ENCODE assay signal across 10 mouse cellular contexts in genomic region chr9:106355975-106356286, GRCm38 (mm10). TPM values are rescaled to one million over a fixed set of nuclear protein-coding genes. Genes with fewer than 3 reads are reported as not detected.
DNase-seq lines count a peak whose midpoint lies in the region; ATAC-seq lines count a peak whose summit lies in the region.
"Had no signal": no experiment of that assay in that cellular context is flagged by ENCODE, and none has a peak within 500 bp of the region (broad histone marks: within the 10 kb centered on the region; RNA-seq: fewer than 3 reads in every experiment).

No protein-coding gene starts in this region.

- no peak for ATAC-seq in liver, embryonic 11.5 days (replicated peaks; ENCODE audit: low FRiP score)
- ATAC-seq in hindbrain, embryonic 15.5 days (ENCODE audit: low FRiP score, low read depth), result 0 out of 2 replicates have a peak, but pooled peaks have one; percentile 12
- ATAC-seq in neural tube, embryonic 14.5 days (ENCODE audit: low read depth), result 0 out of 2 replicates have a peak, but pooled peaks have one; percentile 28
- ATAC-seq: forebrain, embryonic 13.5 days had no signal

- no peaks in the 10 kb centered on the region for H3K36me3 ChIP-seq in liver, embryonic 11.5 days (ENCODE audit: control insufficient read depth, insufficient read depth, low read length)
- no peaks in the 10 kb centered on the region for H3K36me3 ChIP-seq in hindbrain, embryonic 15.5 days
- H3K36me3 ChIP-seq in neural tube, embryonic 14.5 days (ENCODE audit: control insufficient read depth, insufficient read depth, low read length), result no peaks in the 10 kb centered on the region

- DNase-seq in heart, adult 11 months, result peak; percentile 90
- no peak for DNase-seq in heart, postnatal 36 days
- no peak for DNase-seq in liver, embryonic 11.5 days (ENCODE audit: low spot score)
- DNase-seq in liver, result no peak
- no peak for DNase-seq in layer of hippocampus, adult 11-12 months (ENCODE audit: low spot score)
- no peak for DNase-seq in frontal cortex, postnatal 36 days (ENCODE audit: low spot score in 2 of 2)
- DNase-seq: thymus, postnatal 4 days had no signal

- no peaks in the 10 kb centered on the region for H3K27me3 ChIP-seq in liver, embryonic 11.5 days (replicated peaks; ENCODE audit: control insufficient read depth, insufficient read depth, low read length)
- H3K27me3 ChIP-seq in hindbrain, embryonic 15.5 days, result no peaks in the 10 kb centered on the region
- no peaks in the 10 kb centered on the region for H3K27me3 ChIP-seq in neural tube, embryonic 14.5 days (ENCODE audit: control insufficient read depth, insufficient read depth, low read length)
- H3K27me3 ChIP-seq: forebrain, embryonic 13.5 days had no signal

- peaks cover 26% of the 10 kb centered on the region for H3K4me1 ChIP-seq in liver, embryonic 11.5 days (replicated peaks; ENCODE audit: control insufficient read depth, insufficient read depth, low read length)
- 0 out of 2 replicates have a peak, but pooled peaks cover 7% of the 10 kb centered on the region for H3K4me1 ChIP-seq in hindbrain, embryonic 15.5 days (replicated peaks)
- no peaks in the 10 kb centered on the region for H3K4me1 ChIP-seq in neural tube, embryonic 14.5 days (ENCODE audit: control insufficient read depth, insufficient read depth, low read length)

- no peak overlapping the region for H3K4me2 ChIP-seq in liver, embryonic 11.5 days
- no peak overlapping the region for H3K4me2 ChIP-seq in hindbrain, embryonic 15.5 days
- no peak overlapping the region for H3K4me2 ChIP-seq in neural tube, embryonic 14.5 days (ENCODE audit: low read depth, low read length)
- H3K4me2 ChIP-seq: forebrain, embryonic 13.5 days had no signal

- intact Hi-C loops in heart, postnatal 36 days (cut with DNase I), result no loop called here

- no peak overlapping the region for H3K4me3 ChIP-seq in liver, embryonic 11.5 days (ENCODE audit: low read depth, low read length)
- H3K4me3 ChIP-seq in hindbrain, embryonic 15.5 days, result no peak overlapping the region
- no peak overlapping the region for H3K4me3 ChIP-seq in neural tube, embryonic 14.5 days (ENCODE audit: low read depth, low read length)
- H3K4me3 ChIP-seq: forebrain, embryonic 13.5 days had no signal

- H3K9ac ChIP-seq in liver, embryonic 11.5 days (ENCODE audit: low read depth, low read length), result no peak overlapping the region
- H3K9ac ChIP-seq in hindbrain, embryonic 15.5 days, result no peak overlapping the region
- H3K9ac ChIP-seq in neural tube, embryonic 14.5 days (replicated peaks; ENCODE audit: low read depth, low read length), result no peak overlapping the region
- H3K9ac ChIP-seq: forebrain, embryonic 13.5 days had no signal

- H3K27ac ChIP-seq in liver, embryonic 11.5 days (ENCODE audit: low read depth, low read length), result peak overlapping the region; percentile 19; the same call in 1 of the 2 replicates
- H3K27ac ChIP-seq in hindbrain, embryonic 15.5 days (replicated peaks), result 0 out of 2 replicates have a peak overlapping the region, but pooled peaks have one; percentile 20
- H3K27ac ChIP-seq in neural tube, embryonic 14.5 days (ENCODE audit: low read depth, low read length), result no peak overlapping the region
- H3K27ac ChIP-seq: forebrain, embryonic 13.5 days had no signal

- no peaks in the 10 kb centered on the region for H3K9me3 ChIP-seq in liver, embryonic 11.5 days (ENCODE audit: control insufficient read depth, low read length)
- no peaks in the 10 kb centered on the region for H3K9me3 ChIP-seq in hindbrain, embryonic 15.5 days
- no peaks in the 10 kb centered on the region for H3K9me3 ChIP-seq in neural tube, embryonic 14.5 days (ENCODE audit: control insufficient read depth, low read length)
- H3K9me3 ChIP-seq: forebrain, embryonic 13.5 days had no signal

RNA-seq across cellular contexts. Expression of gene Dusp7, which starts 12.5 kb away (rescaled TPM):
- total RNA-seq in heart, postnatal 36 days (2021), result 10 to 100 TPM; 56.6 to 56.8 TPM
- 17.8 and 18.1 TPM in 2 replicates for polyA plus RNA-seq in liver, embryonic 11.5 days (2014; fragmentation: Nextera tagmentation; extraction: Ambion mirVana)
- 13.3 and 15.0 TPM in 2 replicates for polyA plus RNA-seq in hindbrain, embryonic 15.5 days (2015; fragmentation: Nextera tagmentation; extraction: Ambion mirVana)
- 18.7 and 19.3 TPM in 2 replicates for polyA plus RNA-seq in neural tube, embryonic 14.5 days (2014; fragmentation: Nextera tagmentation; extraction: Ambion mirVana)
